In genomic region chr19:31996916-31997315, GRCm38 (mm10) we compare ENCODE assay signal across 28 mouse cellular contexts.
"Had no signal": no experiment of that assay in that cellular context is flagged by ENCODE, and none has a peak within 500 bp of the region (broad histone marks: within the 10 kb centered on the region; RNA-seq: fewer than 3 reads in every experiment).

No protein-coding gene starts in this region.

- H3K4me2 ChIP-seq: embryonic facial prominence, embryonic 12.5 days; embryonic facial prominence, embryonic 13.5 days; embryonic facial prominence, embryonic 15.5 days; forebrain, embryonic 12.5 days; forebrain, embryonic 13.5 days; forebrain, embryonic 15.5 days had no signal

- ATAC-seq: forebrain, embryonic 13.5 days; forebrain, embryonic 14.5 days; forebrain, embryonic 15.5 days; forebrain, embryonic 16.5 days; forebrain, postnatal 0 days had no signal

- H3K9ac ChIP-seq: embryonic facial prominence, embryonic 12.5 days; embryonic facial prominence, embryonic 13.5 days; embryonic facial prominence, embryonic 15.5 days; forebrain, embryonic 12.5 days; forebrain, embryonic 13.5 days; forebrain, embryonic 15.5 days; forebrain, postnatal 0 days had no signal

- DNase-seq: cerebellum, adult 2 months; cerebellum, adult 8-10 months; cerebellum, adult 9-10 months; cerebellum, adult 9-11 months; cerebellum, postnatal 10 days; cerebellum, postnatal 14 days; cerebellum, postnatal 25 days; cerebellum, postnatal 36 days; embryo, embryonic 11 days; forebrain, postnatal 0 days; gastrocnemius, adult 2 months; gastrocnemius, postnatal 10 days; gastrocnemius, postnatal 14 days; gastrocnemius, postnatal 25 days; gastrocnemius, postnatal 36 days; heart, adult 18-20 months; heart, adult 2 months had no signal

- H3K27me3 ChIP-seq: embryonic facial prominence, embryonic 12.5 days; embryonic facial prominence, embryonic 13.5 days; embryonic facial prominence, embryonic 15.5 days; forebrain, embryonic 12.5 days; forebrain, embryonic 13.5 days; forebrain, embryonic 15.5 days had no signal

- H3K36me3 ChIP-seq: embryonic facial prominence, embryonic 10.5 days; embryonic facial prominence, embryonic 12.5 days; embryonic facial prominence, embryonic 13.5 days; embryonic facial prominence, embryonic 15.5 days; forebrain, embryonic 10.5 days; forebrain, embryonic 12.5 days; forebrain, embryonic 15.5 days had no signal

- H3K4me3 ChIP-seq: embryonic facial prominence, embryonic 10.5 days; embryonic facial prominence, embryonic 12.5 days; embryonic facial prominence, embryonic 13.5 days; embryonic facial prominence, embryonic 15.5 days; erythroblast, embryonic 14.5 days; forebrain, embryonic 10.5 days; forebrain, embryonic 12.5 days; forebrain, embryonic 13.5 days; forebrain, embryonic 15.5 days; gastrocnemius, adult 2 months; heart, adult 2 months had no signal

- H3K27ac ChIP-seq: embryonic facial prominence, embryonic 10.5 days; embryonic facial prominence, embryonic 12.5 days; embryonic facial prominence, embryonic 13.5 days; embryonic facial prominence, embryonic 15.5 days; forebrain, embryonic 10.5 days; forebrain, embryonic 12.5 days; forebrain, embryonic 13.5 days; forebrain, embryonic 15.5 days; gastrocnemius, adult 2 months; heart, adult 2 months had no signal

- H3K4me1 ChIP-seq: embryonic facial prominence, embryonic 10.5 days; embryonic facial prominence, embryonic 12.5 days; embryonic facial prominence, embryonic 13.5 days; embryonic facial prominence, embryonic 15.5 days; forebrain, embryonic 10.5 days; forebrain, embryonic 12.5 days; forebrain, embryonic 13.5 days; forebrain, embryonic 15.5 days had no signal

- H3K9me3 ChIP-seq: embryonic facial prominence, embryonic 10.5 days; embryonic facial prominence, embryonic 12.5 days; embryonic facial prominence, embryonic 13.5 days; embryonic facial prominence, embryonic 15.5 days; forebrain, embryonic 10.5 days; forebrain, embryonic 12.5 days; forebrain, embryonic 13.5 days; forebrain, embryonic 15.5 days had no signal
